Mouse (Mus musculus): Measurements from ENCODE around the gene Pi16. TPM values are rescaled to one million over a fixed set of nuclear protein-coding genes. Genes with fewer than 3 reads are reported as not detected.

The Pi16 gene
- polyA plus RNA-seq, 1 experiment from 2014 or later = 1.2 TPM

GRCm38 (mm10) chr17:29355841-29356478 is 38.5 kb downstream of the Pi16 start:
- peak; percentile 57 for ATAC-seq
- peak; percentile 65 for DNase-seq (ENCODE audit: low spot score)
- WGBS = 4% methylated on average over 17 of the region's 17 CpGs
- H3K9me3 ChIP-seq (replicated peaks; ENCODE audit: control insufficient read depth, low read length) = no peaks in the 10 kb centered on the region
- peak overlapping the region; percentile 97 for H3K27ac ChIP-seq (ENCODE audit: low read depth, low read length)
- peak overlapping the region; percentile 27; the same call in 1 of the 2 replicates for H3K4me3 ChIP-seq (ENCODE audit: low read depth, low read length)
- H3K27me3 ChIP-seq (replicated peaks; ENCODE audit: control insufficient read depth, insufficient read depth, low read length) = no peaks in the 10 kb centered on the region
- no peaks in the 10 kb centered on the region for H3K36me3 ChIP-seq (ENCODE audit: control insufficient read depth, insufficient read depth, low read length)
- H3K9ac ChIP-seq (ENCODE audit: low read length) = peak overlapping the region; percentile 61
- peak overlapping the region; percentile 55 for H3K4me2 ChIP-seq (ENCODE audit: low read length)
- H3K4me1 ChIP-seq (ENCODE audit: control insufficient read depth, insufficient read depth, low read length) = peaks cover 25% of the 10 kb centered on the region

GRCm38 (mm10) chr17:29356479-29356856 is 39.0 kb downstream of the Pi16 start:
- Histone ChIP-seq H3K9ac (ENCODE audit: low read length) (peak overlapping the region; percentile 61), H3K27ac (ENCODE audit: low read depth, low read length) (peak overlapping the region; percentile 97), H3K27me3 (replicated peaks; ENCODE audit: control insufficient read depth, insufficient read depth, low read length) (no peaks in the 10 kb centered on the region), H3K4me3 (ENCODE audit: low read depth, low read length) (peak overlapping the region; percentile 27), H3K9me3 (replicated peaks; ENCODE audit: control insufficient read depth, low read length) (no peaks in the 10 kb centered on the region), H3K4me2 (ENCODE audit: low read length) (peak overlapping the region; percentile 55), H3K4me1 (ENCODE audit: control insufficient read depth, insufficient read depth, low read length) (peaks cover 25% of the 10 kb centered on the region), H3K36me3 (ENCODE audit: control insufficient read depth, insufficient read depth, low read length) (no peaks in the 10 kb centered on the region)
- WGBS = under 1% methylated on average over 11 of the region's 11 CpGs
- ATAC-seq (peak; percentile 96), DNase-seq (ENCODE audit: low spot score) (peak; percentile 94)

GRCm38 (mm10) chr17:29356882-29357281 is 39.4 kb downstream of the Pi16 start:
- H3K9me3 ChIP-seq (replicated peaks; ENCODE audit: control insufficient read depth, low read length) = no peaks in the 10 kb centered on the region
- H3K27ac ChIP-seq (ENCODE audit: low read depth, low read length) = peak overlapping the region; percentile 97
- peak overlapping the region; percentile 55 for H3K4me2 ChIP-seq (ENCODE audit: low read length)
- H3K36me3 ChIP-seq (ENCODE audit: control insufficient read depth, insufficient read depth, low read length) = no peaks in the 10 kb centered on the region
- ATAC-seq (no peak; the same call in 1 of the 2 replicates), DNase-seq (ENCODE audit: low spot score) (no peak)
- H3K9ac ChIP-seq (ENCODE audit: low read length) = peak overlapping the region; percentile 61
- H3K4me1 ChIP-seq (ENCODE audit: control insufficient read depth, insufficient read depth, low read length) = peaks cover 25% of the 10 kb centered on the region
- H3K27me3 ChIP-seq (replicated peaks; ENCODE audit: control insufficient read depth, insufficient read depth, low read length) = no peaks in the 10 kb centered on the region
- under 1% methylated on average over 9 of the region's 9 CpGs for WGBS
- H3K4me3 ChIP-seq (ENCODE audit: low read depth, low read length) = peak overlapping the region; percentile 27

- DNase-seq (ENCODE audit: low spot score) = no peak
- no peak overlapping the region for H3K4me2 ChIP-seq (ENCODE audit: low read length)
- WGBS = 50% methylated on average over 3 of the region's 3 CpGs
Observed at GRCm38 (mm10) chr17:29358928-29359327, 41.4 kb downstream of the Pi16 start.

GRCm38 (mm10) chr17:29360761-29361221 is 43.3 kb downstream of the Pi16 start, which contains the start of gene Fgd2:
Gene Fgd2 (plus strand): TSS chr17:29360914.
- Histone ChIP-seq H3K4me1 (ENCODE audit: control insufficient read depth, insufficient read depth, low read length) (peaks cover 16% of the 10 kb centered on the region), H3K9me3 (replicated peaks; ENCODE audit: control insufficient read depth, low read length) (no peaks in the 10 kb centered on the region), H3K27ac (ENCODE audit: low read depth, low read length) (no peak within 1 kb of the TSS), H3K36me3 (ENCODE audit: control insufficient read depth, insufficient read depth, low read length) (no peaks in the 10 kb centered on the region), H3K27me3 (replicated peaks; ENCODE audit: control insufficient read depth, insufficient read depth, low read length) (no peaks in the 10 kb centered on the region), H3K4me3 (ENCODE audit: low read depth, low read length) (no peak within 1 kb of the TSS), H3K9ac (ENCODE audit: low read length) (no peak within 1 kb of the TSS), H3K4me2 (ENCODE audit: low read length) (no peak within 1 kb of the TSS)
- 25% methylated on average over 5 of the region's 5 CpGs for WGBS
- no peak for ATAC-seq
- DNase-seq (ENCODE audit: low spot score) = no peak

More at GRCm38 (mm10) chr17:29358928-29359327, 41.4 kb downstream of the Pi16 start:
- Histone ChIP-seq H3K36me3 (ENCODE audit: control insufficient read depth, insufficient read depth, low read length) (no peaks in the 10 kb centered on the region), H3K9ac (ENCODE audit: low read length) (no peak overlapping the region), H3K27ac (ENCODE audit: low read depth, low read length) (no peak overlapping the region), H3K4me3 (ENCODE audit: low read depth, low read length) (no peak overlapping the region), H3K27me3 (replicated peaks; ENCODE audit: control insufficient read depth, insufficient read depth, low read length) (no peaks in the 10 kb centered on the region), H3K4me1 (ENCODE audit: control insufficient read depth, insufficient read depth, low read length) (peaks cover 25% of the 10 kb centered on the region), H3K9me3 (replicated peaks; ENCODE audit: control insufficient read depth, low read length) (no peaks in the 10 kb centered on the region)
- no peak for ATAC-seq

GRCm38 (mm10) chr17:29361982-29362691 is 44.7 kb downstream of the Pi16 start:
- Histone ChIP-seq H3K9me3 (replicated peaks; ENCODE audit: control insufficient read depth, low read length) (no peaks in the 10 kb centered on the region), H3K4me3 (ENCODE audit: low read depth, low read length) (no peak overlapping the region), H3K4me2 (ENCODE audit: low read length) (no peak overlapping the region), H3K9ac (ENCODE audit: low read length) (no peak overlapping the region), H3K4me1 (ENCODE audit: control insufficient read depth, insufficient read depth, low read length) (peaks cover 4% of the 10 kb centered on the region; the same call in 1 of the 2 replicates), H3K27ac (ENCODE audit: low read depth, low read length) (no peak overlapping the region), H3K36me3 (ENCODE audit: control insufficient read depth, insufficient read depth, low read length) (no peaks in the 10 kb centered on the region), H3K27me3 (replicated peaks; ENCODE audit: control insufficient read depth, insufficient read depth, low read length) (no peaks in the 10 kb centered on the region)
- DNase-seq (ENCODE audit: low spot score) (no peak), ATAC-seq (no peak)
- WGBS = 65% methylated on average over 8 of the region's 8 CpGs

- no peak overlapping the region for H3K27ac ChIP-seq (ENCODE audit: low read depth, low read length)
- no peak overlapping the region for H3K4me2 ChIP-seq (ENCODE audit: low read length)
- no peaks in the 10 kb centered on the region for H3K27me3 ChIP-seq (replicated peaks; ENCODE audit: control insufficient read depth, insufficient read depth, low read length)
- no peaks in the 10 kb centered on the region for H3K36me3 ChIP-seq (ENCODE audit: control insufficient read depth, insufficient read depth, low read length)
- no peak overlapping the region for H3K4me3 ChIP-seq (ENCODE audit: low read depth, low read length)
- no peaks in the 10 kb centered on the region for H3K9me3 ChIP-seq (replicated peaks; ENCODE audit: control insufficient read depth, low read length)
- DNase-seq (ENCODE audit: low spot score) (no peak), ATAC-seq (no peak)
- no peaks in the 10 kb centered on the region for H3K4me1 ChIP-seq (ENCODE audit: control insufficient read depth, insufficient read depth, low read length)
- H3K9ac ChIP-seq (ENCODE audit: low read length) = no peak overlapping the region
- 84% methylated on average over 8 of the region's 8 CpGs for WGBS
Observed at GRCm38 (mm10) chr17:29363109-29363508, 45.6 kb downstream of the Pi16 start.

GRCm38 (mm10) chr17:29365105-29365621 is 47.7 kb downstream of the Pi16 start:
- no peak overlapping the region for H3K9ac ChIP-seq (ENCODE audit: low read length)
- H3K27me3 ChIP-seq (replicated peaks; ENCODE audit: control insufficient read depth, insufficient read depth, low read length) = no peaks in the 10 kb centered on the region
- H3K4me1 ChIP-seq (ENCODE audit: control insufficient read depth, insufficient read depth, low read length) = no peaks in the 10 kb centered on the region
- H3K27ac ChIP-seq (ENCODE audit: low read depth, low read length) = no peak overlapping the region
- ATAC-seq (no peak), DNase-seq (ENCODE audit: low spot score) (no peak)
- 92% methylated on average over 13 of the region's 13 CpGs for WGBS
- no peak overlapping the region for H3K4me3 ChIP-seq (ENCODE audit: low read depth, low read length)
- no peak overlapping the region for H3K4me2 ChIP-seq (ENCODE audit: low read length)
- no peaks in the 10 kb centered on the region for H3K9me3 ChIP-seq (replicated peaks; ENCODE audit: control insufficient read depth, low read length)
- H3K36me3 ChIP-seq (ENCODE audit: control insufficient read depth, insufficient read depth, low read length) = no peaks in the 10 kb centered on the region

- Histone ChIP-seq H3K27ac (ENCODE audit: low read depth, low read length) (no peak overlapping the region), H3K9me3 (replicated peaks; ENCODE audit: control insufficient read depth, low read length) (no peaks in the 10 kb centered on the region), H3K36me3 (ENCODE audit: control insufficient read depth, insufficient read depth, low read length) (no peaks in the 10 kb centered on the region), H3K4me1 (ENCODE audit: control insufficient read depth, insufficient read depth, low read length) (no peaks in the 10 kb centered on the region), H3K27me3 (replicated peaks; ENCODE audit: control insufficient read depth, insufficient read depth, low read length) (no peaks in the 10 kb centered on the region), H3K4me2 (ENCODE audit: low read length) (no peak overlapping the region), H3K4me3 (ENCODE audit: low read depth, low read length) (no peak overlapping the region), H3K9ac (ENCODE audit: low read length) (no peak overlapping the region)
- 30% methylated on average over 6 of the region's 7 CpGs for WGBS
- no peak for ATAC-seq
- DNase-seq (ENCODE audit: low spot score) = no peak
Observed at GRCm38 (mm10) chr17:29368726-29369125, 51.2 kb downstream of the Pi16 start.
